In genomic region chr13:55479929-55480328, GRCm38 (mm10) we compare ENCODE assay signal across 10 mouse cellular contexts. TPM values are rescaled to one million over a fixed set of nuclear protein-coding genes. Genes with fewer than 3 reads are reported as not detected.
ATAC-seq lines count a peak whose summit lies in the region.
"Had no signal": no experiment of that assay in that cellular context is flagged by ENCODE, and none has a peak within 500 bp of the region (broad histone marks: within the 10 kb centered on the region; RNA-seq: fewer than 3 reads in every experiment).

No protein-coding gene starts in this region.

- no peak overlapping the region for H3K4me2 ChIP-seq in forebrain, embryonic 13.5 days
- H3K4me2 ChIP-seq in forebrain, embryonic 15.5 days (replicated peaks) = no peak overlapping the region
- no peak overlapping the region for H3K4me2 ChIP-seq in neural tube, embryonic 13.5 days
- no peak overlapping the region for H3K4me2 ChIP-seq in neural tube, embryonic 15.5 days
- H3K4me2 ChIP-seq: embryonic facial prominence, embryonic 12.5 days had no signal

- no peaks in the 10 kb centered on the region for H3K9me3 ChIP-seq in forebrain, embryonic 13.5 days (replicated peaks)
- H3K9me3 ChIP-seq in forebrain, embryonic 15.5 days = no peaks in the 10 kb centered on the region
- H3K9me3 ChIP-seq in neural tube, embryonic 13.5 days = no peaks in the 10 kb centered on the region
- no peaks in the 10 kb centered on the region for H3K9me3 ChIP-seq in neural tube, embryonic 15.5 days (replicated peaks)
- H3K9me3 ChIP-seq: embryonic facial prominence, embryonic 10.5 days; embryonic facial prominence, embryonic 12.5 days had no signal

- H3K27ac ChIP-seq in forebrain, embryonic 13.5 days = peak overlapping the region; percentile 31; the same call in 1 of the 2 replicates
- H3K27ac ChIP-seq in forebrain, embryonic 15.5 days (replicated peaks) = no peak overlapping the region
- H3K27ac ChIP-seq in neural tube, embryonic 13.5 days (replicated peaks) = no peak overlapping the region
- no peak overlapping the region for H3K27ac ChIP-seq in neural tube, embryonic 15.5 days (replicated peaks)
- H3K27ac ChIP-seq: embryonic facial prominence, embryonic 10.5 days; embryonic facial prominence, embryonic 12.5 days had no signal

- H3K36me3 ChIP-seq in forebrain, embryonic 13.5 days (ENCODE audit: poor library complexity, severe bottlenecking) = peaks cover 85% of the 10 kb centered on the region
- peaks cover 78% of the 10 kb centered on the region for H3K36me3 ChIP-seq in forebrain, embryonic 15.5 days
- H3K36me3 ChIP-seq in neural tube, embryonic 13.5 days = peaks cover 81% of the 10 kb centered on the region
- H3K36me3 ChIP-seq in neural tube, embryonic 15.5 days = peaks cover 78% of the 10 kb centered on the region

- no peak for ATAC-seq in forebrain, embryonic 13.5 days
- no peak for ATAC-seq in forebrain, embryonic 15.5 days (replicated peaks)
- ATAC-seq in neural tube, embryonic 13.5 days (ENCODE audit: low read depth) = no peak
- ATAC-seq in neural tube, embryonic 15.5 days (ENCODE audit: low FRiP score) = no peak
- ATAC-seq in granulocyte monocyte progenitor cell, adult 5-6 weeks (replicated peaks; ENCODE audit: poor library complexity, severe bottlenecking) = no peak
- ATAC-seq: activated CD4-positive, CD25-positive, alpha-beta regulatory T cell, adult 4 months; forebrain, embryonic 16.5 days; Patski had no signal

- peaks cover 50% of the 10 kb centered on the region for H3K4me1 ChIP-seq in forebrain, embryonic 13.5 days
- H3K4me1 ChIP-seq in forebrain, embryonic 15.5 days = peaks cover 47% of the 10 kb centered on the region
- peaks cover 56% of the 10 kb centered on the region for H3K4me1 ChIP-seq in neural tube, embryonic 13.5 days (replicated peaks)
- H3K4me1 ChIP-seq in neural tube, embryonic 15.5 days = peaks cover 46% of the 10 kb centered on the region

- no peaks in the 10 kb centered on the region for H3K27me3 ChIP-seq in forebrain, embryonic 13.5 days
- no peaks in the 10 kb centered on the region for H3K27me3 ChIP-seq in forebrain, embryonic 15.5 days
- no peaks in the 10 kb centered on the region for H3K27me3 ChIP-seq in neural tube, embryonic 13.5 days
- no peaks in the 10 kb centered on the region for H3K27me3 ChIP-seq in neural tube, embryonic 15.5 days (replicated peaks)
- H3K27me3 ChIP-seq: embryonic facial prominence, embryonic 12.5 days; Patski had no signal

- no peak overlapping the region for H3K9ac ChIP-seq in forebrain, embryonic 13.5 days
- H3K9ac ChIP-seq in forebrain, embryonic 15.5 days (replicated peaks) = no peak overlapping the region
- 0 out of 2 replicates have a peak overlapping the region, but pooled peaks have one; percentile 12 for H3K9ac ChIP-seq in neural tube, embryonic 13.5 days
- H3K9ac ChIP-seq in neural tube, embryonic 15.5 days (replicated peaks) = no peak overlapping the region
- H3K9ac ChIP-seq: embryonic facial prominence, embryonic 12.5 days had no signal

- no peak overlapping the region for H3K4me3 ChIP-seq in forebrain, embryonic 13.5 days
- no peak overlapping the region for H3K4me3 ChIP-seq in forebrain, embryonic 15.5 days
- H3K4me3 ChIP-seq in neural tube, embryonic 13.5 days = no peak overlapping the region
- H3K4me3 ChIP-seq in neural tube, embryonic 15.5 days (replicated peaks) = no peak overlapping the region
- H3K4me3 ChIP-seq: embryonic facial prominence, embryonic 10.5 days; embryonic facial prominence, embryonic 12.5 days had no signal

RNA-seq across cellular contexts. Expression of gene Dbn1, which starts 8.0 kb away (rescaled TPM):
- 639 and 641 TPM in 2 replicates for polyA plus RNA-seq in forebrain, embryonic 13.5 days (2015; fragmentation: Nextera tagmentation; extraction: Ambion mirVana)
- 732 and 750 TPM in 2 replicates for polyA plus RNA-seq in forebrain, embryonic 15.5 days (2015; fragmentation: Nextera tagmentation; extraction: Ambion mirVana)
- 574 and 615 TPM in 2 replicates for polyA plus RNA-seq in neural tube, embryonic 13.5 days (2015; fragmentation: Nextera tagmentation; extraction: Ambion mirVana)
- polyA plus RNA-seq in neural tube, embryonic 15.5 days (2015; fragmentation: Nextera tagmentation; extraction: Ambion mirVana) = 389 and 450 TPM in 2 replicates
- 0.19 and 1.4 TPM in 2 replicates for total RNA-seq in granulocyte monocyte progenitor cell, adult 5-6 weeks (2014; fragmentation: Nextera tagmentation)
- total RNA-seq in granulocyte monocyte progenitor cell, adult 5-6 weeks (2017) = 1.6 and 1.9 TPM in 2 replicates

RNA-seq across cellular contexts. Expression of gene Prr7, which starts 15.9 kb away (rescaled TPM):
- polyA plus RNA-seq in forebrain, embryonic 13.5 days (2015; fragmentation: Nextera tagmentation; extraction: Ambion mirVana) = 1.6 and 2.2 TPM in 2 replicates
- 3.2 and 3.4 TPM in 2 replicates for polyA plus RNA-seq in forebrain, embryonic 15.5 days (2015; fragmentation: Nextera tagmentation; extraction: Ambion mirVana)
- polyA plus RNA-seq in neural tube, embryonic 13.5 days (2015; fragmentation: Nextera tagmentation; extraction: Ambion mirVana) = 2.5 and 3.1 TPM in 2 replicates
- polyA plus RNA-seq in neural tube, embryonic 15.5 days (2015; fragmentation: Nextera tagmentation; extraction: Ambion mirVana) = 4.2 and 5.8 TPM in 2 replicates
- total RNA-seq in granulocyte monocyte progenitor cell, adult 5-6 weeks (2014; fragmentation: Nextera tagmentation) = 1.9 TPM in 1 of 2 replicates, not detected in the other
- 1.6 TPM in 1 of 2 replicates, not detected in the other for total RNA-seq in granulocyte monocyte progenitor cell, adult 5-6 weeks (2017)
- polyA plus RNA-seq: activated CD4-positive, CD25-positive, alpha-beta regulatory T cell, adult 4 months had no signal

RNA-seq across cellular contexts. Expression of gene Pdlim7, which starts 33.5 kb away (rescaled TPM):
- 152 and 157 TPM in 2 replicates for polyA plus RNA-seq in forebrain, embryonic 13.5 days (2015; fragmentation: Nextera tagmentation; extraction: Ambion mirVana)
- polyA plus RNA-seq in forebrain, embryonic 15.5 days (2015; fragmentation: Nextera tagmentation; extraction: Ambion mirVana) = 135 and 138 TPM in 2 replicates
- 155 and 167 TPM in 2 replicates for polyA plus RNA-seq in neural tube, embryonic 13.5 days (2015; fragmentation: Nextera tagmentation; extraction: Ambion mirVana)
- 169 and 176 TPM in 2 replicates for polyA plus RNA-seq in neural tube, embryonic 15.5 days (2015; fragmentation: Nextera tagmentation; extraction: Ambion mirVana)
- 10.2 and 23.3 TPM in 2 replicates for total RNA-seq in granulocyte monocyte progenitor cell, adult 5-6 weeks (2014; fragmentation: Nextera tagmentation)
- total RNA-seq in granulocyte monocyte progenitor cell, adult 5-6 weeks (2017) = 4.1 and 5.7 TPM in 2 replicates

RNA-seq across cellular contexts. Expression of gene Grk6, which starts 35.1 kb away (rescaled TPM):
- polyA plus RNA-seq in forebrain, embryonic 13.5 days (2015; fragmentation: Nextera tagmentation; extraction: Ambion mirVana) = 24.9 and 26.9 TPM in 2 replicates
- 46.1 and 47.6 TPM in 2 replicates for polyA plus RNA-seq in forebrain, embryonic 15.5 days (2015; fragmentation: Nextera tagmentation; extraction: Ambion mirVana)
- 35.7 and 38.5 TPM in 2 replicates for polyA plus RNA-seq in neural tube, embryonic 13.5 days (2015; fragmentation: Nextera tagmentation; extraction: Ambion mirVana)
- 34.2 and 38.4 TPM in 2 replicates for polyA plus RNA-seq in neural tube, embryonic 15.5 days (2015; fragmentation: Nextera tagmentation; extraction: Ambion mirVana)
- 56.7 and 62.4 TPM in 2 replicates for total RNA-seq in granulocyte monocyte progenitor cell, adult 5-6 weeks (2014; fragmentation: Nextera tagmentation)
- total RNA-seq in granulocyte monocyte progenitor cell, adult 5-6 weeks (2017) = 64.8 and 67.5 TPM in 2 replicates

RNA-seq across cellular contexts. Expression of gene Dok3, which starts 49.2 kb away (rescaled TPM):
- 2.1 and 3.7 TPM in 2 replicates for polyA plus RNA-seq in forebrain, embryonic 13.5 days (2015; fragmentation: Nextera tagmentation; extraction: Ambion mirVana)
- 3.6 and 4.0 TPM in 2 replicates for polyA plus RNA-seq in forebrain, embryonic 15.5 days (2015; fragmentation: Nextera tagmentation; extraction: Ambion mirVana)
- polyA plus RNA-seq in neural tube, embryonic 13.5 days (2015; fragmentation: Nextera tagmentation; extraction: Ambion mirVana) = 4.2 and 4.6 TPM in 2 replicates
- 4.2 and 4.6 TPM in 2 replicates for polyA plus RNA-seq in neural tube, embryonic 15.5 days (2015; fragmentation: Nextera tagmentation; extraction: Ambion mirVana)
- 26.2 and 59.4 TPM in 2 replicates for total RNA-seq in granulocyte monocyte progenitor cell, adult 5-6 weeks (2014; fragmentation: Nextera tagmentation)
- total RNA-seq in granulocyte monocyte progenitor cell, adult 5-6 weeks (2017) = 32.7 and 40.6 TPM in 2 replicates
